Mouse (Mus musculus): ENCODE measurements around the gene Fat3.

Gene Fat3

DNA sequence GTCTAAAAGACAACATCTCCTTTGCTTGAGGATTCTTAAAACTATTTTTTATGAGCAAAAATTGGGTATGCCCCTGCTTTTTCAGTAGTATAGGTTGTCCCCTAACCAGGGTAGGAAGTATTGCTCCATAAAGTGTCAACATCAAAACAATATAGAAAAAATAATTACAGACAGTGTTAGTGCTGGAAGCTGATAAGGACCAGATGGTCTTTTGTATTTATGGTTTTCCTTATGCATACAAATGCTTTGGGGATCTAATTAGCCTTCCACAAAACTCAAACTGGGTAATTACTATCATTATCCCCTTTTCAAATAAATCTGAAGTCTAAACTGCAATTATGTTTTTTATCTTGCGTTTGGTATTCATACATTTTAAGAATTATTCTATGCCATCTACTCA, 368.5 kb downstream of the Fat3 start:
- DNase-seq (ENCODE audit: low spot score): no peak

DNA sequence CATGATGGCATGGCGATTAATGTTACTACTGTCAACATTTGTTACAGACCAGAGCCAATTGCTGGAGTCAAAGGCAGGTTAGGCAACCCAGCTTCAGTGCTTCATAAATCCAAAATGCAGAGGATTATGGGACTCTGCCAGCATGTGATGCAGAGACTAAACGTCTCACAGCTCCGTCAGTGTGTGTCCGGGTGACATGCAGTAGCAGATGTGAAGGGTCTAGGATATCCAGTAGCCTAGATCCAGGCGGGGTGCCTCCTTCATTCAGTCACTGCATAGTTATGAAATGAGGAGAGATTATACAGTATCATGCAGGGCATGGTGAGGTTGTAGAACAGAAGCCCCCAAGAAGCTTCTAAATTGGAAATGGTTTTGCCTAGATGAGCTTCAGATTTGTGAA, 379.3 kb downstream of the Fat3 start:
- no peak for DNase-seq (ENCODE audit: low spot score)

- no peak for DNase-seq (ENCODE audit: low spot score)
These were observed 386.1 kb downstream of the Fat3 start for GRCm38 (mm10) chr9:16114821-16115485.

GRCm38 (mm10) chr9:16113936-16114642, 387.0 kb downstream of the Fat3 start:
- DNase-seq (ENCODE audit: low spot score): no peak

DNA sequence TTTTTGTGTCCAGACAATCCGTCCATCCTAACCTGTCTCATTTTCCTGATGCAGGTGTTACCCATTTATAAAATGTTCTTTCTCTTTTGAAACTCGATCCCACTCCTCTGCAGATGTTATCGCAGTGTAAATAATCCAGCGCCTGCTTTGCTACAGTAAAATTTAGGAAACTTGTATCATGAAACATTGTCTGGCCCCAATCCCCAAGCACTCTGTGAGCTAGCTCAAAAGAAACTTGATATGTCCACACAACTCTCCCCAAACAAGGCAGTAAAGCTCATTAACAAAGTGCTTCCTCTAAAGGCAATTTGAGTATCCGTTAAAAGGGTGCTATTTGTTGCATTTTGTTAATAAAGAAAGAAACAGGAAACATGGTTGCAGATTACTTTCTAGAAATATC, 393.2 kb downstream of the Fat3 start:
- no peak for DNase-seq (ENCODE audit: low spot score)

GRCm38 (mm10) chr9:16107386-16107785, 393.7 kb downstream of the Fat3 start:
- no peak for DNase-seq (ENCODE audit: low spot score)

DNA sequence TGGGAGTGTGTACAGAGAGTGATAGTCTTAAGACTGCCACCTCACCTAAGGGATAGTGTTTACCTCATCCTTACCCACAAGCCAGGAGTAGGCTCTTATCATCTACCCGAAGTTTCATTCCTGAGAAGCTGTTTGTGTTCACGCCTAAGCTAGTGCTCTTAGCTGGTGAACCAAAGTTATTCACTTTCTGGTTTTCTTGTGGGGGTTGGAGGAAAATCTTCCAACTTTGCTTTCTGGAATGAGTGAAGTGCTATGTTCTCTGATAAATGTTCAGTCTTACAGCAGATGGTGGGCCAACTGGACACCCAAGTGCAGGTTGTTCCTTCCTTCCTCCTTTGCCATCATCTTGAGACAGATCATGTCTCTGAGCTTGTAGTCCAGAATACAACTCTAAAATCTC, 402.5 kb downstream of the Fat3 start:
- DNase-seq (ENCODE audit: low spot score): no peak

- no peak for DNase-seq (ENCODE audit: low spot score)
These were observed 407.9 kb downstream of the Fat3 start for GRCm38 (mm10) chr9:16093047-16093668.

GRCm38 (mm10) chr9:16092051-16092967, 408.8 kb downstream of the Fat3 start:
- DNase-seq (ENCODE audit: low spot score): no peak

DNA sequence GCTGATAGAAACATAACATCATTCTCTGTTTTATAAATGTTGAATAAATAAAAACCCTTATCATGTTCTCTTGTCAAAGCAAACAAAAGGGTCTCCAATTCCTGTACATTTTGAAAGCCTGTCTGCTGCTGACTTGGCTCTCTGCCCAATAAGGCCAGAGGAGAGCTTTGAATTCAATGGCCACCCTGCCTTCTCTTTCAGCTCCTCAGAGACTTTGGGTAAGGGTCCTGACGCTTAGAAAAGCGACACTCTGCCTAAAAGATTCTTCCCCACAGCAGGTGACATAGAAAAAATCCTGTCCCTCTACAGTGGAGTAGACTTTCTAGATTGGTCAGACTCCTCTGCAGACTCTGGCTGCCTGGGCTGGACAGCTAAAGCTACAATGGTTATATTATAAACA, 421.8 kb downstream of the Fat3 start:
- no peak for DNase-seq (ENCODE audit: low spot score)

- no peak for DNase-seq (ENCODE audit: low spot score)
These were observed 426.4 kb downstream of the Fat3 start for GRCm38 (mm10) chr9:16074664-16075063.

GRCm38 (mm10) chr9:16074116-16074515, 427.0 kb downstream of the Fat3 start:
- DNase-seq (ENCODE audit: low spot score): no peak

GRCm38 (mm10) chr9:16063447-16063846, 437.6 kb downstream of the Fat3 start:
- no peak for DNase-seq (ENCODE audit: low spot score)

DNA sequence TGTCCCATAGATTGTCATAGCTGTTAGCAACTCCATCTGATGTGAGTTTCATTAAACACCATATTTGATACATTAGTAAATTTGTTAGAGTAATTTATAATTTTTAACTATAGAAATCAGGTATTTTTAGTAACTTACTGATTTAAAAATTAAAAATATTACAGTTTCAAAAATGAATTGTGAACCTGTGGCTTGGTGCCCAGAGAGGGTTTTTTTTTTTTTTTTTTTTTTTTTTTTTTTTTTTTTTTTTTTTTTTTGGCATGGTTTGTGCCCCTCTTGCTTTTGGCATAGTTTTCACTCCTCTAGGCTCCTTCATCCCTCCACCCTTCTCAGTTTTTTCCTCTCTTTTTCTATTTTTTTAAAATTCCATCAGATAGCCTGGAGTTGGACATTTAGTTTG, 438.6 kb downstream of the Fat3 start:
- DNase-seq (ENCODE audit: low spot score): no peak

DNA sequence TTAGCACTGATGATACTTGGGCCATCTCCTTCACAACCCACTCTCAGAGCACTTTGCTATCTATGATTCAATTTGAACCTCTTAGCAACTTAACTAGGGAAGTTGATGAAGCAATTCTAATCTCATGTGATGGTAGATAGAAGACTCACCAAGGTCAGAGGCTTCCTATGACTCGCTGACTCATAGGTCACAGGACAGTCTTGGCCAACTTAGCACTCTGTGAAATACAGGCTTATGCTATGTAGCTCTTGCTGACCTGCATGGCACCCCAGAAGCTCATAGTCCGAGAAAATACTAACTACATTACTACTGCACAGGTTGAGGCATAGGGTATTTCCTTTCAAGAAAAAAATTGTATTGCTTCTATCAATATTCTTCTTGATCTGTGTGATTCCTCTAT, 454.4 kb downstream of the Fat3 start:
- DNase-seq (ENCODE audit: low spot score): no peak

- no peak for DNase-seq (ENCODE audit: low spot score)
These were observed 463.7 kb downstream of the Fat3 start for GRCm38 (mm10) chr9:16037375-16037774.

DNA sequence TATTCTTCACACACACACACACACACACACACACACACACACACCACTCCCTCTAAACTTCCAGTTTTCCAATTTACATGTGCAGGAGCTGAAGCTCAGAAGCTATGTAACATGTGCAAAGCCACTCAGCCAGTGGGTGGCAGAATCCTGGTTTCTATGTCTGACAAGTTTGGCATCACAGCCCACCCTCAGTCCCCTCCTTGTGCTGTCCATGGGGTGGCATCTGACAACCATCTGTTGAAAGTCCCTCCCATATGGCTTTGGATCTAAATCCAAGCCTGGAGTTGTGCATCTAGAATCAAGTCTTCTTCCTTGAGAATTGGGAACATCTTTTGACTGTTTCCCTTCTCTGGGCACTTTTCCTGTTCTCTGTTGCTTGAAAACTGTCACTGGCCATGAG, 464.7 kb downstream of the Fat3 start:
- DNase-seq (ENCODE audit: low spot score): no peak

GRCm38 (mm10) chr9:16029715-16030285, 471.3 kb downstream of the Fat3 start:
- DNase-seq (ENCODE audit: low spot score): no peak

DNA sequence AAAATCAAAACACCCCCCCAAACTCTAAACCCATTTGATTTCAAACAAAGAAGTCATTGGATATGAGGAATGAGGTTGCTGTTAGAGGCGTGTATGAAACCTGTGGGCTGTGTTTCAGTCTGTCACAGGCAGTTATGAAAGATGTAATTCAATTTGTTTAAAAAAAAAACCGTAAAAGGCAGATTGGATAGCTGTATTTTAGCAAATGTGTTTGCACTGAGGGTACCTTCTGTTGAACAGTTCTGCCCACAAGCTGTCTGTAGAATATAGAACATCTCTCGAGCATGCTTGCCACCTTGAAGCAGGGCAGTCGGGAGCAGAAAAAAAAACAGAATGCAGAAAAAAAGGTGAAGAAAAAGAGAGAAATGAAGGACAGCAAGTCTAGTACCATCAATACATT, 472.0 kb downstream of the Fat3 start:
- DNase-seq (ENCODE audit: low spot score): no peak

DNA sequence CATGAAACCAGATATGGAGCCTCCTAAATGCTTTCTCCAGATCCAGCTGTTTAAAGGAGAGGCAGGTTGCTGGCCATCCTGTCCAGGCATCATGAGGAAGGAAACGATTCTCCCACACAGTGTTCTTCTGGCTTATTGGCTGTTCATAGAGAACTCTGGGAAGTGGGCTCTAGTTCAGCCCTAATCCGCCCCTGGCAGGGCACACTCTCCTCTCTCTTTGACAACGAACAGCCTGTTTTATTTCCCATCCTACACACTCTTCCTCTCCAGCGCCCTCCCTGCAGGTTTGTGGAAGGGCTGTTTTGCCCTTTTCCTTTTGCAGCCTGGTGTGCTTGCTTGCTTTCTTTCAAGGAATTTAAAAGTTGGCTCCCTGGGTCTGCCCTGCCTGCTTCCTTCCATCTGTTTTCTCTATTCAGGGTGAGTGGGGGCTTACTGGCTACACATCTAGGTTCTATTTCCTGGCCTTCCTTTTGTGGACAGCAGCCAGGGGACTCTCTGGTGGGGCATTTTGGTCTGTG, 472.6 kb downstream of the Fat3 start:
- DNase-seq (ENCODE audit: low spot score): no peak

- DNase-seq (ENCODE audit: low spot score): no peak
These were observed 475.0 kb downstream of the Fat3 start for GRCm38 (mm10) chr9:16026054-16026453.

DNA sequence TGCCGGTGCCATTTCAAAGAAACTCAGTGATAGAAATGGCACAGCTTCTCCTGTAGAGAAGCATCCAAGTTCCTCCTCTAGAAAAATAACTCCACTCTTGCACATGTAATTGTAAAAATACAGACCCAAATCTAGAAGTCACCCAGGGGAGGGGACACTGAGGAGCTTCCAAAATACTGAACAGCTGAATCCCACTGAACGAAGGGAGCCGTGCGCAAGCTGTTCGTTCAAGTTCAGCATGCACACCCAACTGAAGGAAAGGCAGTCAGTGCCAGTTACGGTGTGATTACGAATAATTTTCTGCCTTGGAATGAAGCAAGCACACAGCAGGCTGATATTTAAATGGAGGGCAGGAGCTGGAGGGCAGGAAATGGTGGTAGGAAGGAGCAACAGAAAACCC, 476.4 kb downstream of the Fat3 start:
- no peak for DNase-seq (ENCODE audit: low spot score)

All from testis, postnatal 10 days (tissue).